Mouse (Mus musculus) liver, embryonic 15.5 days (tissue): ENCODE measurements around the gene Tbl1x. TPM values are rescaled to one million over a fixed set of nuclear protein-coding genes. Genes with fewer than 3 reads are reported as not detected.

Experiments
- ATAC-seq: fragments of 200-750 bp; cut with Nextera tagmentation; 2 replicates; pipeline ENCODE4 v1.8.0; 2017; ENCODE audit warnings: moderate number of reproducible peaks, mild to moderate bottlenecking, moderate library complexity; ENCODE audit not compliant: insufficient read depth
- H3K27ac ChIP-seq: fragments of 300-500 bp; sonication (generic); replicated peaks from 2 replicates; pipeline ENCODE4 v1.5.1; 2015; ENCODE audit warnings: mild to moderate bottlenecking, inconsistent platforms
- H3K27me3 ChIP-seq: fragments of 300-500 bp; sonication (generic); 2 replicates; pipeline ENCODE4 v1.6.1; 2015; ENCODE audit warnings: mild to moderate bottlenecking, inconsistent platforms
- H3K36me3 ChIP-seq: fragments of 300-500 bp; sonication (generic); replicated peaks from 2 replicates; pipeline ENCODE4 v1.6.1; 2015; ENCODE audit warnings: moderate library complexity, mild to moderate bottlenecking, inconsistent platforms
- H3K4me1 ChIP-seq: fragments of 300-500 bp; sonication (generic); replicated peaks from 2 replicates; pipeline ENCODE4 v1.6.1; 2015; ENCODE audit warnings: inconsistent platforms
- H3K4me2 ChIP-seq: fragments of 300-500 bp; sonication (generic); 2 replicates; pipeline ENCODE4 v1.6.1; 2015; ENCODE audit warnings: moderate library complexity, mild to moderate bottlenecking, inconsistent platforms
- H3K4me3 ChIP-seq: fragments of 300-500 bp; sonication (generic); replicated peaks from 2 replicates; pipeline ENCODE4 v1.5.1; 2015; ENCODE audit warnings: mild to moderate bottlenecking, inconsistent platforms
- H3K9ac ChIP-seq: fragments of 300-500 bp; sonication (generic); 2 replicates; pipeline ENCODE4 v1.6.1; 2015; ENCODE audit warnings: moderate library complexity, mild to moderate bottlenecking, inconsistent platforms
- H3K9me3 ChIP-seq: fragments of 300-500 bp; sonication (generic); replicated peaks from 2 replicates; pipeline ENCODE4 v1.6.1; 2016; ENCODE audit warnings: inconsistent platforms
- WGBS: fragments of 180-500 bp; shearing (Covaris S2); methylation state at CpG from one replicate; pipeline ENCODE4 v1.1.7; 2015; ENCODE audit warnings: mixed read lengths; ENCODE audit not compliant: insufficient replicate concordance; 5-methylcytosine and 5-hydroxymethylcytosine counted together
- polyA plus RNA-seq: library from polyadenylated mRNA; unstranded; fragments of >200 nt; fragmentation: Nextera tagmentation; extraction: Ambion mirVana; gene quantifications from 2 replicates; pipeline ENCODE4 v1.2.1, GENCODE M21; 2015

The Tbl1x gene
- polyA plus RNA-seq, 1 experiment from 2014 or later: 15.7 TPM

- Histone ChIP-seq H3K9me3 (no peaks in the 10 kb centered on the region), H3K4me3 (no peak overlapping the region), H3K4me1 (no peaks in the 10 kb centered on the region), H3K27ac (no peak overlapping the region), H3K9ac (no peak overlapping the region), H3K4me2 (no peak overlapping the region), H3K27me3 (no peaks in the 10 kb centered on the region), H3K36me3 (no peaks in the 10 kb centered on the region)
- 49% methylated on average over 3 of the region's 3 CpGs for WGBS
- ATAC-seq: no peak
Measured at GRCm38 (mm10) chrX:77611938-77612337, 101.1 kb downstream of the Tbl1x start.

GRCm38 (mm10) chrX:77613041-77613440, 102.2 kb downstream of the Tbl1x start:
- H3K27ac ChIP-seq: no peak overlapping the region
- H3K36me3 ChIP-seq: no peaks in the 10 kb centered on the region
- no peak overlapping the region for H3K4me2 ChIP-seq
- H3K4me3 ChIP-seq: no peak overlapping the region
- H3K27me3 ChIP-seq: no peaks in the 10 kb centered on the region
- H3K4me1 ChIP-seq: no peaks in the 10 kb centered on the region
- no peak overlapping the region for H3K9ac ChIP-seq
- H3K9me3 ChIP-seq: no peaks in the 10 kb centered on the region
- 76% methylated on average over 1 of the region's 1 CpGs for whole genome bisulfite sequencing
- no peak for ATAC-seq

GRCm38 (mm10) chrX:77615735-77616293, 105.0 kb downstream of the Tbl1x start:
- Histone ChIP-seq H3K9me3 (no peaks in the 10 kb centered on the region), H3K4me3 (no peak overlapping the region), H3K36me3 (no peaks in the 10 kb centered on the region), H3K4me1 (no peaks in the 10 kb centered on the region; the same call in 1 of the 2 replicates), H3K27me3 (no peaks in the 10 kb centered on the region), H3K4me2 (no peak overlapping the region), H3K9ac (no peak overlapping the region), H3K27ac (no peak overlapping the region)
- ATAC-seq: no peak
- 72% methylated on average over 4 of the region's 4 CpGs for WGBS

GRCm38 (mm10) chrX:77617368-77618144, 106.7 kb downstream of the Tbl1x start:
- no peaks in the 10 kb centered on the region for H3K36me3 ChIP-seq
- H3K9ac ChIP-seq: no peak overlapping the region
- 68% methylated on average over 6 of the region's 6 CpGs for WGBS
- H3K4me2 ChIP-seq: no peak overlapping the region
- H3K27ac ChIP-seq: no peak overlapping the region
- no peak for ATAC-seq
- H3K27me3 ChIP-seq: no peaks in the 10 kb centered on the region
- H3K4me1 ChIP-seq: no peaks in the 10 kb centered on the region; the same call in 1 of the 2 replicates
- no peaks in the 10 kb centered on the region for H3K9me3 ChIP-seq
- no peak overlapping the region for H3K4me3 ChIP-seq

- no peaks in the 10 kb centered on the region for H3K4me1 ChIP-seq
- 75% methylated on average over 2 of the region's 2 CpGs for WGBS
- H3K27ac ChIP-seq: no peak overlapping the region
- no peak overlapping the region for H3K4me2 ChIP-seq
- no peak overlapping the region for H3K9ac ChIP-seq
- H3K36me3 ChIP-seq: no peaks in the 10 kb centered on the region
- H3K9me3 ChIP-seq: no peaks in the 10 kb centered on the region
- H3K27me3 ChIP-seq: no peaks in the 10 kb centered on the region
- no peak for ATAC-seq
- H3K4me3 ChIP-seq: no peak overlapping the region
Measured at GRCm38 (mm10) chrX:77630439-77630838, 119.6 kb downstream of the Tbl1x start.

GRCm38 (mm10) chrX:77636499-77636898, 125.7 kb downstream of the Tbl1x start:
- H3K4me2 ChIP-seq: no peak overlapping the region
- H3K27ac ChIP-seq: no peak overlapping the region
- no peaks in the 10 kb centered on the region for H3K36me3 ChIP-seq
- ATAC-seq: no peak
- 67% methylated on average over 3 of the region's 3 CpGs for WGBS
- no peaks in the 10 kb centered on the region for H3K27me3 ChIP-seq
- H3K9me3 ChIP-seq: no peaks in the 10 kb centered on the region
- H3K4me3 ChIP-seq: no peak overlapping the region
- H3K4me1 ChIP-seq: no peaks in the 10 kb centered on the region
- H3K9ac ChIP-seq: no peak overlapping the region

- Histone ChIP-seq H3K27ac (no peak overlapping the region), H3K4me2 (no peak overlapping the region), H3K4me3 (no peak overlapping the region), H3K36me3 (no peaks in the 10 kb centered on the region), H3K9me3 (no peaks in the 10 kb centered on the region), H3K4me1 (no peaks in the 10 kb centered on the region), H3K9ac (no peak overlapping the region), H3K27me3 (no peaks in the 10 kb centered on the region)
- ATAC-seq: no peak
- WGBS: 9% methylated on average over 3 of the region's 3 CpGs
Measured at GRCm38 (mm10) chrX:77638076-77638475, 127.3 kb downstream of the Tbl1x start.

- H3K4me2 ChIP-seq: no peak overlapping the region
- H3K9ac ChIP-seq: no peak overlapping the region
- no peak overlapping the region for H3K4me3 ChIP-seq
- 37% methylated on average over 4 of the region's 4 CpGs for WGBS
- H3K27ac ChIP-seq: no peak overlapping the region
- ATAC-seq: no peak
- no peaks in the 10 kb centered on the region for H3K9me3 ChIP-seq
- H3K27me3 ChIP-seq: no peaks in the 10 kb centered on the region
- H3K36me3 ChIP-seq: no peaks in the 10 kb centered on the region
- no peaks in the 10 kb centered on the region for H3K4me1 ChIP-seq
Measured at GRCm38 (mm10) chrX:77640301-77640700, 129.5 kb downstream of the Tbl1x start.

GRCm38 (mm10) chrX:77646164-77646563, 135.4 kb downstream of the Tbl1x start:
- ATAC-seq: no peak
- Histone ChIP-seq H3K27me3 (no peaks in the 10 kb centered on the region), H3K4me1 (no peaks in the 10 kb centered on the region), H3K9ac (no peak overlapping the region), H3K4me3 (no peak overlapping the region), H3K9me3 (no peaks in the 10 kb centered on the region), H3K4me2 (no peak overlapping the region), H3K27ac (no peak overlapping the region), H3K36me3 (0 out of 2 replicates have a peak, but pooled peaks cover 4% of the 10 kb centered on the region)
- WGBS: 78% methylated on average over 7 of the region's 7 CpGs

- no peak overlapping the region for H3K4me3 ChIP-seq
- H3K36me3 ChIP-seq: peaks cover 17% of the 10 kb centered on the region; the same call in 1 of the 2 replicates
- no peaks in the 10 kb centered on the region for H3K4me1 ChIP-seq
- no peak for ATAC-seq
- no peak overlapping the region for H3K27ac ChIP-seq
- H3K9me3 ChIP-seq: no peaks in the 10 kb centered on the region
- H3K9ac ChIP-seq: no peak overlapping the region
- WGBS: 64% methylated on average over 2 of the region's 2 CpGs
- no peaks in the 10 kb centered on the region for H3K27me3 ChIP-seq
- H3K4me2 ChIP-seq: no peak overlapping the region
Measured at GRCm38 (mm10) chrX:77650246-77650645, 139.4 kb downstream of the Tbl1x start.

- Histone ChIP-seq H3K9ac (no peak overlapping the region), H3K4me2 (no peak overlapping the region), H3K4me1 (no peaks in the 10 kb centered on the region), H3K9me3 (no peaks in the 10 kb centered on the region), H3K36me3 (peaks cover 3% of the 10 kb centered on the region; the same call in 1 of the 2 replicates), H3K27me3 (no peaks in the 10 kb centered on the region), H3K4me3 (no peak overlapping the region), H3K27ac (no peak overlapping the region)
- ATAC-seq: no peak
- WGBS: 55% methylated on average over 3 of the region's 3 CpGs
Measured at GRCm38 (mm10) chrX:77662030-77662429, 151.2 kb downstream of the Tbl1x start.
